Mouse (Mus musculus) liver, postnatal 0 days (tissue): ENCODE measurements around the gene Tspear. TPM values are rescaled to one million over a fixed set of nuclear protein-coding genes. Genes with fewer than 3 reads are reported as not detected.
A peak's percentile ranks its signal among the peaks of the same experiment; 100 is the strongest.

ENCODE experiments used
- ATAC-seq: fragments of 200-750 bp; cut with Nextera tagmentation; 2 replicates; pipeline ENCODE4 v1.8.0; 2017; ENCODE audit warnings: mild to moderate bottlenecking, moderate library complexity
- DNase-seq: peaks from one replicate; pipeline ENCODE4 v3.0.0-alpha.2; 2016
- H3K27ac ChIP-seq: fragments of 300-500 bp; sonication (generic); 2 replicates; pipeline ENCODE4 v1.5.1; 2014; ENCODE audit warnings: antibody characterized with exemption, moderate library complexity, mild to moderate bottlenecking, low read depth
- H3K27me3 ChIP-seq: fragments of 300-500 bp; sonication (generic); 2 replicates; pipeline ENCODE4 v1.6.1; 2014; ENCODE audit warnings: low read length, control low read depth, mixed read lengths; ENCODE audit not compliant: insufficient read depth
- H3K36me3 ChIP-seq: fragments of 300-500 bp; sonication (generic); replicated peaks from 2 replicates; pipeline ENCODE4 v1.6.1; 2014; ENCODE audit warnings: mild to moderate bottlenecking, control low read depth, low read length, moderate library complexity, mixed read lengths; ENCODE audit not compliant: insufficient read depth
- H3K4me1 ChIP-seq: fragments of 300-500 bp; sonication (generic); 2 replicates; pipeline ENCODE4 v1.6.1; 2014; ENCODE audit warnings: antibody characterized with exemption, mild to moderate bottlenecking, control low read depth; ENCODE audit not compliant: insufficient read depth
- H3K4me2 ChIP-seq: fragments of 300-500 bp; sonication (generic); 2 replicates; pipeline ENCODE4 v1.6.1; 2014; ENCODE audit warnings: low read depth, mild to moderate bottlenecking, low read length, moderate library complexity, mixed read lengths
- H3K4me3 ChIP-seq: fragments of 300-500 bp; sonication (generic); 2 replicates; pipeline ENCODE4 v1.5.1; 2014; ENCODE audit warnings: low read depth, low read length
- H3K9ac ChIP-seq: fragments of 300-500 bp; sonication (generic); replicated peaks from 2 replicates; pipeline ENCODE4 v1.6.1; 2014; ENCODE audit warnings: mild to moderate bottlenecking, moderate library complexity
- H3K9me3 ChIP-seq: fragments of 300-500 bp; sonication (generic); 2 replicates; pipeline ENCODE4 v1.6.1; 2016; ENCODE audit warnings: mild to moderate bottlenecking, control low read depth, low read length, mixed read lengths
- CTCF ChIP-seq: sonication (generic); IDR thresholded peaks from 2 replicates; pipeline ENCODE4 v1.5.1; 2016; ENCODE audit warnings: antibody characterized with exemption, low read depth
- EP300 ChIP-seq: IDR thresholded peaks from 2 replicates; pipeline ENCODE4 v1.6.1; 2016; ENCODE audit warnings: antibody characterized with exemption, low read depth, mild to moderate bottlenecking
- WGBS: fragments of 180-500 bp; shearing (Covaris S2); extraction: QIAGEN DNeasy Blood & Tissue Kit; methylation state at CpG from one replicate; pipeline ENCODE4 v1.1.7; 2014; ENCODE audit not compliant: insufficient replicate concordance; 5-methylcytosine and 5-hydroxymethylcytosine counted together
- microRNA counts: library from miRNA; unstranded; fragments of <30 nt; microRNA quantifications from one replicate; lab custom pipeline; 2015
- microRNA-seq: library from miRNA; unstranded; fragments of <30 nt; microRNA quantifications from one replicate; pipeline ENCODE4, GENCODE M21; 2016
- polyA plus RNA-seq: library from polyadenylated mRNA; unstranded; fragments of >200 nt; fragmentation: Nextera tagmentation; extraction: Ambion mirVana; gene quantifications from 2 replicates; pipeline ENCODE4 v1.2.1, GENCODE M21; 2015

The Tspear gene
- polyA plus RNA-seq, 1 experiment from 2014 or later: 0.06 TPM

GRCm38 (mm10) chr10:77921009-77921408 is 234.6 kb downstream of the Tspear start:
- no peaks in the 10 kb centered on the region for H3K27me3 ChIP-seq
- H3K4me2 ChIP-seq: no peak overlapping the region
- no peaks in the 10 kb centered on the region for H3K9me3 ChIP-seq
- no peak for ATAC-seq
- no peak overlapping the region for H3K4me3 ChIP-seq
- H3K9ac ChIP-seq: no peak overlapping the region
- DNase-seq: no peak
- TF ChIP-seq EP300 (no peak), CTCF (no peak)
- no peaks in the 10 kb centered on the region for H3K4me1 ChIP-seq
- H3K27ac ChIP-seq: no peak overlapping the region
- 66% methylated on average over 5 of the region's 5 CpGs for WGBS
- no peaks in the 10 kb centered on the region for H3K36me3 ChIP-seq

- WGBS: 55% methylated on average over 4 of the region's 4 CpGs
- no peaks in the 10 kb centered on the region for H3K36me3 ChIP-seq
- TF ChIP-seq EP300: no peak
- TF ChIP-seq CTCF: no peak
- no peaks in the 10 kb centered on the region for H3K9me3 ChIP-seq
- H3K9ac ChIP-seq: no peak overlapping the region
- ATAC-seq (no peak), DNase-seq (no peak)
- no peaks in the 10 kb centered on the region for H3K4me1 ChIP-seq
- H3K4me2 ChIP-seq: no peak overlapping the region
- H3K4me3 ChIP-seq: no peak overlapping the region
- H3K27ac ChIP-seq: no peak overlapping the region
- H3K27me3 ChIP-seq: no peaks in the 10 kb centered on the region
Measured at GRCm38 (mm10) chr10:77922681-77923080, 236.3 kb downstream of the Tspear start.

- no peak overlapping the region for H3K27ac ChIP-seq
- no peak for TF ChIP-seq EP300
- peak; percentile 76 for TF ChIP-seq CTCF
- no peaks in the 10 kb centered on the region for H3K9me3 ChIP-seq
- no peak overlapping the region for H3K9ac ChIP-seq
- no peak overlapping the region for H3K4me3 ChIP-seq
- no peaks in the 10 kb centered on the region for H3K36me3 ChIP-seq
- H3K4me1 ChIP-seq: no peaks in the 10 kb centered on the region
- H3K27me3 ChIP-seq: no peaks in the 10 kb centered on the region
- no peak overlapping the region for H3K4me2 ChIP-seq
- no peak for ATAC-seq
- DNase-seq: peak; percentile 77
- 30% methylated on average over 7 of the region's 7 CpGs for WGBS
Measured at GRCm38 (mm10) chr10:77926140-77926539, 239.8 kb downstream of the Tspear start.

DNA sequence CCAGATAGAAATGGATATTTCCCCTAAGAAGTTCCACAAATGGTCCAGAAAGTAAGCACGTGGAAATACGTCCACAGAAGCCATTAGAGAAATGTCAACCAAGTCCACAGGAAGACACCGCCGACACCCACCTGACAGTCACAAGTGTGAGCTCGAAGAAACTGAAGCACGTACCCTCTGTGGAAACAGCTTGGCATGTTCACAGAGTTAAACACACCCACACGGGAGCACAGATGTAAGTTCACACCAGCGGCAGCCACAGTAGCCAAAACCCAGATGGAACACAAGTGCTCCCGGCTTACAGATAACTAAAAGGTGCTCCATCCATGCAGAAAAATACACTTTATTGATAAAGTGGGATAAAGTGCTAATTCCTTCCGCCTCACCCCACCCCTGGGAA is 241.0 kb downstream of the Tspear start:
- DNase-seq: no peak
- Histone ChIP-seq H3K4me2 (no peak overlapping the region), H3K4me3 (no peak overlapping the region), H3K27me3 (no peaks in the 10 kb centered on the region), H3K27ac (no peak overlapping the region), H3K9ac (no peak overlapping the region), H3K9me3 (no peaks in the 10 kb centered on the region), H3K36me3 (no peaks in the 10 kb centered on the region), H3K4me1 (no peaks in the 10 kb centered on the region)
- TF ChIP-seq CTCF (no peak), EP300 (no peak)
- 80% methylated on average over 10 of the region's 10 CpGs for WGBS
- no peak for ATAC-seq

MicroRNAs within 50 kb of the gene (microRNA counts, 519-probe panel; counts per million panel counts)
- not detected for microRNA mmu-miR-1930 (lab: Ali Mortazavi, UCI)

Small RNA genes lying within 50 kb of the gene (microRNA-seq; reads per million reads assigned to microRNA genes)
- gene Mir1930: 15.0 reads per million, percentile 23 among the genes with 10 or more reads in this experiment

Other genes starting within 250 kb of the Tspear start
- gene Fam207a, start 170.8 kb upstream of the Tspear start, polyA plus RNA-seq: 14.8 and 15.5 TPM in 2 replicates
- 18.7 and 23.1 TPM in 2 replicates for gene Itgb2, start 156.3 kb upstream of the Tspear start, polyA plus RNA-seq
- 126 and 129 TPM in 2 replicates for gene Pttg1ip, start 104.8 kb upstream of the Tspear start, polyA plus RNA-seq
- gene Sumo3, start 80.5 kb upstream of the Tspear start, polyA plus RNA-seq: 105 and 111 TPM in 2 replicates
- 8.4 and 13.3 TPM in 2 replicates for gene Gm49325, start 80.4 kb upstream of the Tspear start, polyA plus RNA-seq
- 37.4 and 40.4 TPM in 2 replicates for gene Ube2g2, start 64.3 kb upstream of the Tspear start, polyA plus RNA-seq
- not detected in 2 replicates for gene Gm19402, start 4.2 kb downstream of the Tspear start, polyA plus RNA-seq
- not detected in 2 replicates for gene Gm9508, start 10.7 kb downstream of the Tspear start, polyA plus RNA-seq
- gene Gm10272, start 20.1 kb downstream of the Tspear start, polyA plus RNA-seq: not detected in 2 replicates
- gene Gm10024, start 24.9 kb downstream of the Tspear start, polyA plus RNA-seq: not detected in 2 replicates
- gene Gm10142, start 29.2 kb downstream of the Tspear start, polyA plus RNA-seq: not detected in 2 replicates
- not detected in 2 replicates for gene Krtap12-1, start 34.0 kb downstream of the Tspear start, polyA plus RNA-seq
- not detected in 2 replicates for gene Gm10100, start 39.9 kb downstream of the Tspear start, polyA plus RNA-seq
- gene Gm18596, start 56.1 kb downstream of the Tspear start, polyA plus RNA-seq: not detected in 2 replicates
- not detected in 2 replicates for gene Gm9736, start 64.8 kb downstream of the Tspear start, polyA plus RNA-seq
- not detected in 2 replicates for gene Gm3233, start 73.1 kb downstream of the Tspear start, polyA plus RNA-seq
- not detected in 2 replicates for gene Gm3238, start 84.8 kb downstream of the Tspear start, polyA plus RNA-seq
- not detected in 2 replicates for gene Gm7138, start 90.4 kb downstream of the Tspear start, polyA plus RNA-seq
- not detected in 2 replicates for gene Gm3250, start 96.0 kb downstream of the Tspear start, polyA plus RNA-seq
- gene Gm7137, start 101.6 kb downstream of the Tspear start, polyA plus RNA-seq: not detected in 2 replicates
- not detected in 2 replicates for gene Gm9639, start 108.5 kb downstream of the Tspear start, polyA plus RNA-seq
- gene Gm19668, start 112.6 kb downstream of the Tspear start, polyA plus RNA-seq: not detected in 2 replicates
- not detected in 2 replicates for gene Gm9507, start 125.3 kb downstream of the Tspear start, polyA plus RNA-seq
- gene Gm2696, start 128.1 kb downstream of the Tspear start, polyA plus RNA-seq: not detected in 2 replicates
- gene Krtap10-4, start 140.5 kb downstream of the Tspear start, polyA plus RNA-seq: not detected in 2 replicates
- not detected in 2 replicates for gene Krtap10-10, start 149.4 kb downstream of the Tspear start, polyA plus RNA-seq
- not detected in 2 replicates for gene Gm36176, start 160.2 kb downstream of the Tspear start, polyA plus RNA-seq
- not detected in 2 replicates for gene Gm10318, start 166.3 kb downstream of the Tspear start, polyA plus RNA-seq
- gene Gm3285, start 175.4 kb downstream of the Tspear start, polyA plus RNA-seq: not detected in 2 replicates
- gene Lrrc3, start 216.0 kb downstream of the Tspear start, polyA plus RNA-seq: 24.4 and 26.6 TPM in 2 replicates